Mouse (Mus musculus) forebrain, embryonic 11.5 days (tissue): Measurements from ENCODE around the gene Gys2. TPM values are rescaled to one million over a fixed set of nuclear protein-coding genes. Genes with fewer than 3 reads are reported as not detected.
A peak's percentile ranks its signal among the peaks of the same experiment; 100 is the strongest.

Source experiments
- ATAC-seq: fragments of 200-750 bp; cut with Nextera tagmentation; replicated peaks from 2 replicates; pipeline ENCODE4 v1.8.0; 2017; ENCODE audit warnings: moderate TSS enrichment; ENCODE audit not compliant: low FRiP score
- DNase-seq: peaks from one replicate; pipeline ENCODE4 v3.0.0-alpha.2; 2017; ENCODE audit warnings: low spot score
- H3K27ac ChIP-seq: fragments of 300-500 bp; sonication (generic); 2 replicates; pipeline ENCODE4 v1.5.1; 2014; ENCODE audit warnings: low read depth, low read length
- H3K27me3 ChIP-seq: fragments of 300-500 bp; sonication (generic); 2 replicates; pipeline ENCODE4 v1.6.1; 2014; ENCODE audit warnings: mild to moderate bottlenecking, low read length, mixed read lengths; ENCODE audit not compliant: control insufficient read depth, insufficient read depth
- H3K36me3 ChIP-seq: fragments of 300-500 bp; sonication (generic); 2 replicates; pipeline ENCODE4 v1.6.1; 2014; ENCODE audit warnings: mild to moderate bottlenecking, low read length, moderate library complexity, mixed read lengths; ENCODE audit not compliant: control insufficient read depth, insufficient read depth
- H3K4me1 ChIP-seq: fragments of 300-500 bp; sonication (generic); replicated peaks from 2 replicates; pipeline ENCODE4 v1.6.1; 2014; ENCODE audit warnings: low read length, mixed read lengths; ENCODE audit not compliant: control insufficient read depth, insufficient read depth
- H3K4me2 ChIP-seq: fragments of 300-500 bp; sonication (generic); 2 replicates; pipeline ENCODE4 v1.6.1; 2014; ENCODE audit warnings: low read depth, mild to moderate bottlenecking, low read length, moderate library complexity, mixed read lengths; ENCODE audit not compliant: severe bottlenecking
- H3K4me3 ChIP-seq: fragments of 300-500 bp; sonication (generic); 2 replicates; pipeline ENCODE4 v1.5.1; 2014; ENCODE audit warnings: low read depth, low read length
- H3K9ac ChIP-seq: fragments of 300-500 bp; sonication (generic); 2 replicates; pipeline ENCODE4 v1.6.1; 2014; ENCODE audit warnings: low read length
- H3K9me3 ChIP-seq: fragments of 300-500 bp; sonication (generic); 2 replicates; pipeline ENCODE4 v1.6.1; 2016; ENCODE audit warnings: low read length, mixed read lengths; ENCODE audit not compliant: control insufficient read depth
- WGBS: fragments of 180-500 bp; shearing (Covaris S2); extraction: QIAGEN DNeasy Blood & Tissue Kit; methylation state at CpG from one replicate; pipeline ENCODE4 v1.1.7; 2014; 5-methylcytosine and 5-hydroxymethylcytosine counted together
- polyA plus RNA-seq: library from polyadenylated mRNA; unstranded; fragments of >200 nt; fragmentation: Nextera tagmentation; extraction: Ambion mirVana; gene quantifications from 2 replicates; pipeline ENCODE4 v1.2.1, GENCODE M21; 2014

Gys2 gene
- polyA plus RNA-seq, 1 experiment from 2014 or later = not detected

GRCm38 (mm10) chr6:142477239-142477638, 4.3 kb upstream of the Gys2 start:
- Histone ChIP-seq H3K4me1 (no peaks in the 10 kb centered on the region), H3K4me3 (no peak overlapping the region), H3K9ac (no peak overlapping the region), H3K36me3 (no peaks in the 10 kb centered on the region), H3K9me3 (no peaks in the 10 kb centered on the region), H3K27ac (no peak overlapping the region), H3K4me2 (no peak overlapping the region), H3K27me3 (no peaks in the 10 kb centered on the region)
- 80% methylated on average over 7 of the region's 7 CpGs for WGBS
- no peak for DNase-seq
- ATAC-seq = no peak

GRCm38 (mm10) chr6:142471141-142471540, 1.8 kb downstream of the Gys2 start:
- Histone ChIP-seq H3K4me1 (no peaks in the 10 kb centered on the region), H3K27ac (no peak overlapping the region), H3K9ac (no peak overlapping the region), H3K27me3 (no peaks in the 10 kb centered on the region), H3K36me3 (no peaks in the 10 kb centered on the region), H3K4me2 (no peak overlapping the region), H3K9me3 (no peaks in the 10 kb centered on the region), H3K4me3 (no peak overlapping the region)
- 87% methylated on average over 8 of the region's 8 CpGs for WGBS
- DNase-seq = no peak
- no peak for ATAC-seq

GRCm38 (mm10) chr6:142469602-142470001, 3.3 kb downstream of the Gys2 start:
- 65% methylated on average over 4 of the region's 4 CpGs for WGBS
- no peaks in the 10 kb centered on the region for H3K36me3 ChIP-seq
- no peak for ATAC-seq
- H3K4me2 ChIP-seq = no peak overlapping the region
- H3K4me1 ChIP-seq = no peaks in the 10 kb centered on the region
- no peaks in the 10 kb centered on the region for H3K9me3 ChIP-seq
- H3K4me3 ChIP-seq = no peak overlapping the region
- DNase-seq = no peak
- no peak overlapping the region for H3K27ac ChIP-seq
- no peaks in the 10 kb centered on the region for H3K27me3 ChIP-seq
- H3K9ac ChIP-seq = no peak overlapping the region

- WGBS = 82% methylated on average over 6 of the region's 6 CpGs
Measured at GRCm38 (mm10) chr6:142462194-142462593, 10.7 kb downstream of the Gys2 start.

GRCm38 (mm10) chr6:142459017-142459678, 13.8 kb downstream of the Gys2 start:
- no peaks in the 10 kb centered on the region for H3K36me3 ChIP-seq
- no peak overlapping the region for H3K4me3 ChIP-seq
- ATAC-seq (no peak), DNase-seq (no peak)
- no peak overlapping the region for H3K27ac ChIP-seq
- no peaks in the 10 kb centered on the region for H3K27me3 ChIP-seq
- H3K4me1 ChIP-seq = 0 out of 2 replicates have a peak, but pooled peaks cover 3% of the 10 kb centered on the region
- 76% methylated on average over 14 of the region's 14 CpGs for WGBS
- H3K9me3 ChIP-seq = no peaks in the 10 kb centered on the region
- no peak overlapping the region for H3K9ac ChIP-seq
- H3K4me2 ChIP-seq = no peak overlapping the region

More at GRCm38 (mm10) chr6:142462194-142462593, 10.7 kb downstream of the Gys2 start:
- DNase-seq (no peak), ATAC-seq (no peak)
- no peak overlapping the region for H3K27ac ChIP-seq
- H3K4me3 ChIP-seq = no peak overlapping the region
- no peaks in the 10 kb centered on the region for H3K27me3 ChIP-seq
- H3K9ac ChIP-seq = no peak overlapping the region
- H3K4me1 ChIP-seq = 0 out of 2 replicates have a peak, but pooled peaks cover 3% of the 10 kb centered on the region
- no peak overlapping the region for H3K4me2 ChIP-seq
- no peaks in the 10 kb centered on the region for H3K9me3 ChIP-seq
- no peaks in the 10 kb centered on the region for H3K36me3 ChIP-seq

- H3K27ac ChIP-seq = no peak overlapping the region
- no peak for ATAC-seq
- H3K36me3 ChIP-seq = no peaks in the 10 kb centered on the region
- WGBS = 45% methylated on average over 7 of the region's 7 CpGs
- DNase-seq = no peak
- no peaks in the 10 kb centered on the region for H3K9me3 ChIP-seq
- no peaks in the 10 kb centered on the region for H3K27me3 ChIP-seq
- 0 out of 2 replicates have a peak, but pooled peaks cover 3% of the 10 kb centered on the region for H3K4me1 ChIP-seq
- H3K9ac ChIP-seq = no peak overlapping the region
- H3K4me3 ChIP-seq = no peak overlapping the region
- no peak overlapping the region for H3K4me2 ChIP-seq
Measured at GRCm38 (mm10) chr6:142458010-142458409, 14.9 kb downstream of the Gys2 start.

- Histone ChIP-seq H3K9ac (no peak overlapping the region), H3K4me2 (no peak overlapping the region), H3K27ac (no peak overlapping the region), H3K4me3 (no peak overlapping the region), H3K9me3 (no peaks in the 10 kb centered on the region), H3K4me1 (0 out of 2 replicates have a peak, but pooled peaks cover 3% of the 10 kb centered on the region), H3K27me3 (no peaks in the 10 kb centered on the region), H3K36me3 (no peaks in the 10 kb centered on the region)
- DNase-seq = no peak
- WGBS = 63% methylated on average over 7 of the region's 7 CpGs
- ATAC-seq = 0 out of 2 replicates have a peak, but pooled peaks have one; percentile 51
Measured at GRCm38 (mm10) chr6:142455314-142455996, 17.5 kb downstream of the Gys2 start.

- no peaks in the 10 kb centered on the region for H3K9me3 ChIP-seq
- no peak for DNase-seq
- 0 out of 2 replicates have a peak, but pooled peaks cover 3% of the 10 kb centered on the region for H3K4me1 ChIP-seq
- no peak overlapping the region for H3K27ac ChIP-seq
- no peak overlapping the region for H3K4me3 ChIP-seq
- no peak for ATAC-seq
- 86% methylated on average over 2 of the region's 2 CpGs for WGBS
- H3K36me3 ChIP-seq = no peaks in the 10 kb centered on the region
- H3K4me2 ChIP-seq = no peak overlapping the region
- H3K9ac ChIP-seq = no peak overlapping the region
- no peaks in the 10 kb centered on the region for H3K27me3 ChIP-seq
Measured at GRCm38 (mm10) chr6:142453311-142453710, 19.6 kb downstream of the Gys2 start.
